Mouse (Mus musculus) C2C12 (cell line): ENCODE results near the gene Filip1l. TPM values are rescaled to one million over a fixed set of nuclear protein-coding genes. Genes with fewer than 3 reads are reported as not detected.

Experiments
- H3K27me3 ChIP-seq: one replicate; pipeline ENCODE4 v1.6.1; 2011; ENCODE audit not compliant: control insufficient read depth, insufficient read depth, insufficient read length
- H3K36me3 ChIP-seq: one replicate; pipeline ENCODE4 v1.6.1; 2011; ENCODE audit not compliant: control insufficient read depth, insufficient read depth
- H3K4me3 ChIP-seq: one replicate; pipeline ENCODE4 v1.5.1; 2011; ENCODE audit warnings: mild to moderate bottlenecking, control low read depth; ENCODE audit not compliant: poor library complexity, insufficient read depth, severe bottlenecking
- H3K79me2 ChIP-seq: one replicate; pipeline ENCODE4 v1.6.1; 2011; ENCODE audit not compliant: control insufficient read depth, insufficient read depth
- H3K79me3 ChIP-seq: one replicate; pipeline ENCODE4 v1.6.1; 2011; ENCODE audit warnings: low read depth, control low read depth
- H3ac ChIP-seq: one replicate; pipeline ENCODE3; 2011; ENCODE audit warnings: low read depth; ENCODE audit not compliant: control insufficient read depth, insufficient read length
- CEBPB ChIP-seq: IDR thresholded peaks from one replicate; pipeline ENCODE4 v1.6.1; 2011; ENCODE audit warnings: low read depth, mild to moderate bottlenecking, control low read depth, moderate library complexity
- CTCF ChIP-seq: IDR thresholded peaks from one replicate; pipeline ENCODE4 v1.5.1; 2011; ENCODE audit not compliant: control insufficient read depth, insufficient read depth, insufficient read length
- FOSL1 ChIP-seq: IDR thresholded peaks from one replicate; pipeline ENCODE4 v1.8.0; 2011; ENCODE audit warnings: mild to moderate bottlenecking, low read length; ENCODE audit not compliant: poor library complexity, insufficient read depth, severe bottlenecking
- MAX ChIP-seq: IDR thresholded peaks from one replicate; pipeline ENCODE4 v1.6.1; 2011; ENCODE audit warnings: mild to moderate bottlenecking, control low read depth
- MYOD1 ChIP-seq: IDR thresholded peaks from one replicate; pipeline ENCODE4 v1.6.1; 2011; ENCODE audit warnings: low read depth; ENCODE audit not compliant: control insufficient read depth, insufficient read length
- MYOG ChIP-seq: IDR thresholded peaks from one replicate; pipeline ENCODE4 v1.6.1; 2011; ENCODE audit not compliant: control insufficient read depth, insufficient read length; ENCODE audit errors: extremely low read depth
- USF1 ChIP-seq: IDR thresholded peaks from one replicate; pipeline ENCODE4 v1.6.1; 2011; ENCODE audit warnings: low read depth, mild to moderate bottlenecking, control low read depth, moderate library complexity
- polyA plus RNA-seq: library from polyadenylated mRNA; unstranded; fragments of >200 nt; fragmentation: generic; extraction: Trizol; gene quantifications from one replicate; pipeline ENCODE4 v1.2.1, GENCODE M21; 2012; ENCODE audit warnings: missing spikeins

Gene Filip1l
- polyA plus RNA-seq, 1 experiment, result 18.8 TPM

- H3K4me3 ChIP-seq, result no peak overlapping the region
- H3K27me3 ChIP-seq, result no peaks in the 10 kb centered on the region
- H3K79me3 ChIP-seq, result no peaks in the 10 kb centered on the region
- no peaks in the 10 kb centered on the region for H3K36me3 ChIP-seq
- no peaks in the 10 kb centered on the region for H3K79me2 ChIP-seq
- no peak overlapping the region for H3ac ChIP-seq
- TF ChIP-seq MYOD1 (no peak), USF1 (no peak), MAX (no peak), MYOG (no peak), CEBPB (no peak), FOSL1 (no peak), CTCF (no peak)
Measured at GRCm38 (mm10) chr16:57515636-57516035, 162.7 kb downstream of the Filip1l start.

- no peaks in the 10 kb centered on the region for H3K27me3 ChIP-seq
- no peaks in the 10 kb centered on the region for H3K36me3 ChIP-seq
- H3ac ChIP-seq, result no peak overlapping the region
- TF ChIP-seq MYOD1, result no peak
- peak; percentile 6 for TF ChIP-seq FOSL1
- peaks cover 5% of the 10 kb centered on the region for H3K79me2 ChIP-seq
- no peaks in the 10 kb centered on the region for H3K79me3 ChIP-seq
- H3K4me3 ChIP-seq, result no peak overlapping the region
Measured at GRCm38 (mm10) chr16:57525046-57525445, 172.2 kb downstream of the Filip1l start.

GRCm38 (mm10) chr16:57525476-57525875, 172.6 kb downstream of the Filip1l start:
- TF ChIP-seq MYOG (no peak), MYOD1 (peak; percentile 13)
- Histone ChIP-seq H3ac (no peak overlapping the region), H3K4me3 (no peak overlapping the region), H3K79me3 (no peaks in the 10 kb centered on the region), H3K27me3 (no peaks in the 10 kb centered on the region), H3K79me2 (peaks cover 5% of the 10 kb centered on the region), H3K36me3 (no peaks in the 10 kb centered on the region)

DNA sequence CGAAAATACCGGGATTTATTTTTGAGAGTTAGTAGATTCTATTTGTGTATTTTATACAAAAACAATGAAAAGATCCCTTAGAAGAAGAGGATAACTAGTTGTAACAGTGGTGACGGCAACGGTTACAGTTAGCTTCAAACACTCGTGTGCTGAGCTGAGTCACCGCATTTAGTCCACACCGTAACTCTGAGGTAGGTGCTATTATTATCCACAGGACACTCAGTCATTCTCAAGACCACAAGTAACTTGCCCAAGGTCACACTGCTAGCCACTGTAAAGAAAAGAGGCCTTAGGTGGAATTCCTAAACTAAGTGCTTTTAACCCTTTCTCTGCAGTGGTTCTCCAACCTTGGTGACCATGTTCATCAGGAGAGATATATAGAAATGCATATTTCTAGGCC, 174.0 kb downstream of the Filip1l start:
- peaks cover 5% of the 10 kb centered on the region for H3K79me2 ChIP-seq
- no peak overlapping the region for H3K4me3 ChIP-seq
- H3ac ChIP-seq, result no peak overlapping the region
- TF ChIP-seq FOSL1 (peak; percentile 1), CTCF (no peak), MYOG (no peak), MAX (no peak), USF1 (no peak), MYOD1 (no peak), CEBPB (no peak)
- H3K27me3 ChIP-seq, result no peaks in the 10 kb centered on the region
- no peaks in the 10 kb centered on the region for H3K79me3 ChIP-seq
- H3K36me3 ChIP-seq, result no peaks in the 10 kb centered on the region

GRCm38 (mm10) chr16:57528457-57528856, 175.6 kb downstream of the Filip1l start:
- H3K36me3 ChIP-seq, result no peaks in the 10 kb centered on the region
- H3K27me3 ChIP-seq, result no peaks in the 10 kb centered on the region
- peaks cover 5% of the 10 kb centered on the region for H3K79me2 ChIP-seq
- no peak overlapping the region for H3K4me3 ChIP-seq
- no peak for TF ChIP-seq FOSL1
- no peak for TF ChIP-seq CEBPB
- no peak for TF ChIP-seq USF1
- TF ChIP-seq CTCF, result no peak
- no peak for TF ChIP-seq MAX
- TF ChIP-seq MYOG, result no peak
- TF ChIP-seq MYOD1, result no peak
- H3ac ChIP-seq, result no peak overlapping the region
- H3K79me3 ChIP-seq, result no peaks in the 10 kb centered on the region

DNA sequence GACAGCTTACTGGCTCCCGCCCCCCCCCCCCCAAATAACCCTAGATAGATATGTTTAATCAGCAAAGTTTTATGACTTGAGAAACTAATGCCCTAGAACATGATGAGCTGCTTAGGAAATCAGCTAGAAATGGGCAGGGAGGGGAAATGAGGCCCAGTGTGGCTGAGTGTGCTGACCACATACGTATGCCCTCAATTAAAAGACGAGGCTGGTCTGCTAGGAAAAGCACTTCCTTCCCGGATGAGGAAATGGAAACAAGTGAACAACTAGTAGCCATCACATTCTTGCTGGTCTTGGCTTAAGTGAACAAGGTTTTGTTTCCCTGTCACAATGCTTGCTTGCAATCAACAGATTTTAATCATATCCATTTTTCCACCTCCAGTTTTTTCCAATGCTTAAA, 177.7 kb downstream of the Filip1l start:
- Histone ChIP-seq H3K4me3 (no peak overlapping the region), H3K79me2 (peaks cover 14% of the 10 kb centered on the region), H3ac (no peak overlapping the region), H3K36me3 (no peaks in the 10 kb centered on the region), H3K79me3 (no peaks in the 10 kb centered on the region), H3K27me3 (no peaks in the 10 kb centered on the region)
- TF ChIP-seq CEBPB (peak; percentile 2), USF1 (no peak), FOSL1 (no peak), CTCF (no peak), MYOD1 (no peak), MAX (no peak), MYOG (no peak)
